Mouse (Mus musculus) limb, embryonic 12.5 days (tissue): ENCODE data around the gene Ptpn6. TPM values are rescaled to one million over a fixed set of nuclear protein-coding genes. Genes with fewer than 3 reads are reported as not detected.
A peak's percentile ranks its signal among the peaks of the same experiment; 100 is the strongest.

Experiments
- ATAC-seq: fragments of 200-750 bp; cut with Nextera tagmentation; 2 replicates; pipeline ENCODE4 v1.8.0; 2017; ENCODE audit warnings: low read depth, moderate TSS enrichment; ENCODE audit not compliant: insufficient number of reproducible peaks, insufficient read depth, low FRiP score, low TSS enrichment
- H3K27ac ChIP-seq: fragments of 300-500 bp; sonication (generic); 2 replicates; pipeline ENCODE4 v1.5.1; 2016; ENCODE audit warnings: mild to moderate bottlenecking, moderate library complexity
- H3K27me3 ChIP-seq: fragments of 300-500 bp; sonication (generic); 2 replicates; pipeline ENCODE4 v1.6.1; 2016; ENCODE audit warnings: mild to moderate bottlenecking, moderate library complexity
- H3K36me3 ChIP-seq: fragments of 300-500 bp; sonication (generic); 2 replicates; pipeline ENCODE4 v1.6.1; 2016; ENCODE audit warnings: mild to moderate bottlenecking, moderate library complexity
- H3K4me1 ChIP-seq: fragments of 300-500 bp; sonication (generic); replicated peaks from 2 replicates; pipeline ENCODE4 v1.6.1; 2016
- H3K4me2 ChIP-seq: fragments of 300-500 bp; sonication (generic); 2 replicates; pipeline ENCODE4 v1.6.1; 2016; ENCODE audit warnings: mild to moderate bottlenecking, moderate library complexity
- H3K4me3 ChIP-seq: fragments of 300-500 bp; sonication (generic); replicated peaks from 2 replicates; pipeline ENCODE4 v1.5.1; 2016; ENCODE audit warnings: mild to moderate bottlenecking
- H3K9ac ChIP-seq: fragments of 300-500 bp; sonication (generic); replicated peaks from 2 replicates; pipeline ENCODE4 v1.6.1; 2016; ENCODE audit warnings: mild to moderate bottlenecking, moderate library complexity
- H3K9me3 ChIP-seq: fragments of 300-500 bp; sonication (generic); 2 replicates; pipeline ENCODE4 v1.6.1; 2016; ENCODE audit warnings: mild to moderate bottlenecking, moderate library complexity
- WGBS: fragments of 180-500 bp; shearing (Covaris S2); methylation state at CpG from one replicate; pipeline ENCODE4 v1.1.7; 2016; 5-methylcytosine and 5-hydroxymethylcytosine counted together
- polyA plus RNA-seq: library from polyadenylated mRNA; unstranded; fragments of >200 nt; fragmentation: Nextera tagmentation; extraction: Ambion mirVana; gene quantifications from 2 replicates; pipeline ENCODE4 v1.2.1, GENCODE M21; 2016

The Ptpn6 gene
- polyA plus RNA-seq, 1 experiment from 2014 or later = 6.0 TPM

GRCm38 (mm10) chr6:124740888-124741761 lies 2.6 kb upstream of the Ptpn6 start, which contains the start of gene Grcc10:
Gene Grcc10 (minus strand): TSS chr6:124741374.
- Histone ChIP-seq H3K36me3 (peaks cover 39% of the 10 kb centered on the region), H3K9me3 (no peaks in the 10 kb centered on the region), H3K4me3 (peak within 1 kb of the TSS; percentile 57), H3K4me2 (peak within 1 kb of the TSS; percentile 73), H3K27ac (peak within 1 kb of the TSS; percentile 100), H3K27me3 (no peaks in the 10 kb centered on the region), H3K4me1 (peaks cover 36% of the 10 kb centered on the region), H3K9ac (peak within 1 kb of the TSS; percentile 90)
- peak; percentile 66 for ATAC-seq
- WGBS = under 1% methylated on average over 41 of the region's 41 CpGs

DNA sequence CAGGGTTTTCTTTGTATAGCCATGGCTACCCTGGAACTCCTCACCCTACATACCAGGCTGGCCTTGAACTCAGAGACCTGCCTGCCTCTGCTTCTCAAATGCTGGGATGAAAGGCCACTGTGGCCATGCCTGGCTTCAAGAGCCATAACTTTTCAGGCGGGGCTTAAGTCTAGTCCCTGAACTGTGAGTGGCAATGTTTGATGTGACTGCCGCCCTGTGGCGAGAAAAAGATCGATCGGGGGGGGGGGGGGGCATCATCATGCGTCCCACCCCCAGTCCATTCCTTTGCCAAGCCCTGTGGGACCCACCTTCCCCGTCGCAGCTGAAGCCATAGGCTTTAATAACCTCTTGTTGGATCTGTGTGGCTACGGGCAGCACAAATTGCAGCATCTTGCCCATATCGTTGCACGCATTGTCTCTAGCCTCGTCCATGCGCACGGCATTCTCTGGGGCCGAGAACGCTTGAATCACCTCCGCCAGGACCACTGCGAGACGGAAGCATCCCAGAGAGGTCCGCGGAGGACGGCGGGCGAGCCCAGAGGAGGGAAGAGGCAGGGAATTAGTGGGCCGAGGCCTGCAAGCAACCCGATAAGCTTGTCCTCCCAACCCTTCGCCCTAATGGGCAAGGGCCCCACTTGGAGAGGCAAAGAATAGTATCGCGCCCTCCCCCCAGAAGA lies 1.8 kb upstream of the Ptpn6 start:
- peak; percentile 43; the same call in 1 of the 2 replicates for ATAC-seq
- Histone ChIP-seq H3K36me3 (peaks cover 38% of the 10 kb centered on the region), H3K9ac (peak overlapping the region; percentile 90), H3K4me2 (peak overlapping the region; percentile 73), H3K4me1 (peaks cover 32% of the 10 kb centered on the region), H3K4me3 (peak overlapping the region; percentile 57), H3K27ac (peak overlapping the region; percentile 100), H3K9me3 (no peaks in the 10 kb centered on the region), H3K27me3 (no peaks in the 10 kb centered on the region)
- under 1% methylated on average over 29 of the region's 29 CpGs for WGBS

DNA sequence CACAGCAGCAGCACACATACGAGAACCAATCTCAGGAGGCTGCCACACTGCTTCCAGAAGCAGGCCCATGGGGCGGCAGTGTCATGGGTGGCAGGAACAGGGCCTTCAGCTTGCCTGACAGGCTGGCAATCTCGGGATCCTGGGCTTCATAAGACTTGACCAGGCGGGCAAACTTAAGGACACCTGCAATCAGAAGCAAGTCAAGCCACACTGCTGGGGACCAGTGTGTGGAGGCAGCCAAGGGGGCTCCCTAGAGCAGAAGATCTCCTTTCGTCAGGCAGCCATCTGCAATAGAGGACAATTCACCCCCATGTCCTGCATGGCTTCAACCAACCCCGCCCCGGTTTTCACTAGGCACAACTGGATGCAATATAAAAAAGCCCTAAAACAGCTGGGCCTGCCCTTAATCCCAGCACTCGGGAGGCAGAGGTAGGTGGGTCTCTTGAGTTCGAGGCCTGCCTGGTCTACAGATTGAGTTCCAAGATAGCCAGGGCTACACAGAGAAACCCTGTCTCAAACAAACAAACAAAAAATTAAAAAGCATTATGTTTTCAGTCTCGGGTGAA lies 800 bp upstream of the Ptpn6 start:
- no peak for ATAC-seq
- Histone ChIP-seq H3K9me3 (no peaks in the 10 kb centered on the region), H3K4me3 (0 out of 2 replicates have a peak overlapping the region, but pooled peaks have one; percentile 57), H3K36me3 (peaks cover 28% of the 10 kb centered on the region), H3K4me2 (peak overlapping the region; percentile 73; the same call in 1 of the 2 replicates), H3K27ac (peak overlapping the region; percentile 100), H3K27me3 (no peaks in the 10 kb centered on the region), H3K4me1 (peaks cover 25% of the 10 kb centered on the region), H3K9ac (no peak overlapping the region)
- 83% methylated on average over 10 of the region's 10 CpGs for WGBS

- no peak for ATAC-seq
- peaks cover 8% of the 10 kb centered on the region; the same call in 1 of the 2 replicates for H3K36me3 ChIP-seq
- H3K4me1 ChIP-seq = peaks cover 33% of the 10 kb centered on the region
- H3K9me3 ChIP-seq = no peaks in the 10 kb centered on the region
- no peak overlapping the region for H3K9ac ChIP-seq
- H3K27ac ChIP-seq = no peak overlapping the region
- no peak overlapping the region for H3K4me2 ChIP-seq
- no peak overlapping the region for H3K4me3 ChIP-seq
- whole genome bisulfite sequencing = 91% methylated on average over 11 of the region's 11 CpGs
- H3K27me3 ChIP-seq = no peaks in the 10 kb centered on the region
Observed at GRCm38 (mm10) chr6:124737040-124737439, 1.5 kb downstream of the Ptpn6 start.

- WGBS = 89% methylated on average over 3 of the region's 3 CpGs
- Histone ChIP-seq H3K4me3 (no peak overlapping the region), H3K4me2 (no peak overlapping the region), H3K9ac (no peak overlapping the region), H3K4me1 (peaks cover 22% of the 10 kb centered on the region), H3K9me3 (no peaks in the 10 kb centered on the region), H3K27ac (no peak overlapping the region), H3K36me3 (peaks cover 8% of the 10 kb centered on the region; the same call in 1 of the 2 replicates), H3K27me3 (no peaks in the 10 kb centered on the region)
- no peak for ATAC-seq
Observed at GRCm38 (mm10) chr6:124734417-124734816, 4.1 kb downstream of the Ptpn6 start.

GRCm38 (mm10) chr6:124732476-124733370 lies 5.8 kb downstream of the Ptpn6 start:
- H3K27me3 ChIP-seq = no peaks in the 10 kb centered on the region
- H3K9me3 ChIP-seq = no peaks in the 10 kb centered on the region
- WGBS = 53% methylated on average over 19 of the region's 19 CpGs
- H3K4me2 ChIP-seq = no peak overlapping the region
- H3K27ac ChIP-seq = 0 out of 2 replicates have a peak overlapping the region, but pooled peaks have one; percentile 2
- H3K4me3 ChIP-seq = no peak overlapping the region
- peaks cover 9% of the 10 kb centered on the region; the same call in 1 of the 2 replicates for H3K4me1 ChIP-seq
- no peaks in the 10 kb centered on the region for H3K36me3 ChIP-seq
- no peak overlapping the region for H3K9ac ChIP-seq
- ATAC-seq = no peak

DNA sequence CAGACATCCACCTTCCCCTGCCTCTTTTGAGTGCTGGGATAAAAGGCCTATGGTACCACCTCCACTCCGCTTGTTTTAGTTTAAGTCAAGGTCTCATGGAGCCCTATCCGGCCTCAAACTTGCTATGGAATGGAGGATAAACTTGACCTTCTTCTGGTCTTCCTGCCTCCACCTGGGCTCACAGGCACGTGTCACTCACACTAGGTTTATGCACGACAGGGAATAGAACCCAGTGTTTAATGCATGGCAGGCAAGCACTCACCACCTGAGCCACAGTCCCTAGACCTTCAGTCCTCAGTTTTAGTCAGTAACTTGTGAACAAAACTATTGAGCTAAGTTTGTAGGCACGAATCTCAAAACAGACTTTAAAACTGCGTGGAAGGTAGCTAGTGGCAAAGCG lies 7.5 kb downstream of the Ptpn6 start:
- Histone ChIP-seq H3K9me3 (no peaks in the 10 kb centered on the region), H3K27me3 (no peaks in the 10 kb centered on the region), H3K9ac (no peak overlapping the region), H3K27ac (no peak overlapping the region), H3K4me1 (peaks cover 9% of the 10 kb centered on the region; the same call in 1 of the 2 replicates), H3K36me3 (no peaks in the 10 kb centered on the region), H3K4me3 (no peak overlapping the region), H3K4me2 (no peak overlapping the region)
- ATAC-seq = no peak
- WGBS = 79% methylated on average over 7 of the region's 7 CpGs

DNA sequence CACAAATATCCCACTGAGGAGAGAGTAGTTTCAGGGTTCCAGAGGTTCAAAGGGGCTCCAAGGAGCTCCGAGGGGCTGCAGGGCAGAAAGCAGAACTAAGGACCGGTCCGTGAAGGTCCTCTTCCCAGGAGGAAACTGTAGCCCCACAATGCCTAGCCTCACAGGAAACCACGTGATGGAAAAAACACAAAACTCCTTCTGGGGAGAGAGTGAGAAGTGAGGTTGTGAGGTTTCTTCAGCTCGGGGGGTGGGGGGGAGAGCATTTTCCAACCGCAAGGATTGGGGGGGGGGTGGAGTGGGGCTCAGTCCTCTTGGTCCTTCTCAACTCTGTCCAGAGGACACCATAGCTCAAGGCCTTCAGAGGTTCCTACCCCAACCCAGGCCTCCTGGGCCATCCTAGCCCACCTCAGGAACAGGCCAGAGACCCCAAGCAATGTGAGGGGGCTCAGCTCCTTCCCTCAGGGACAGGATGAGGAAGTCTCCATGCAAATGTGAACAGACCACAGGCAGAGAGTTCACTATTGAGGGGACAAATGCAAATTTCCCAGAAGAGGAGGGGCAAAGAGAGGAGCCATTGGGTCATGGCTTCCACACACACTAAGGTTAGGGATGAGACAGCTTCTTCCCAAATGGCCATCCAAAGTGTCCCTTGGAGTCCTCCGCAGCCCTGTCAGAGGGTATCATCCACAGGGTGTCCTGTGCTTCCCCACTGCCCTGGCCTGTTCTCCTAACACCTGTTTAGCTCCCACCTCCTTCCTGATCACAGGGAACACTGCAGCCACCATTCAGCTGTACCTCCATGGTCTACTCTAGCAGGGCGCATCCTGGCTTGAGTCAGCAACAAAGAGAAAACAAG lies 8.4 kb downstream of the Ptpn6 start:
- no peak for ATAC-seq
- no peak overlapping the region for H3K9ac ChIP-seq
- H3K27me3 ChIP-seq = no peaks in the 10 kb centered on the region
- H3K36me3 ChIP-seq = no peaks in the 10 kb centered on the region
- peaks cover 9% of the 10 kb centered on the region; the same call in 1 of the 2 replicates for H3K4me1 ChIP-seq
- H3K9me3 ChIP-seq = no peaks in the 10 kb centered on the region
- 77% methylated on average over 8 of the region's 8 CpGs for WGBS
- no peak overlapping the region for H3K4me3 ChIP-seq
- H3K4me2 ChIP-seq = no peak overlapping the region
- H3K27ac ChIP-seq = no peak overlapping the region

DNA sequence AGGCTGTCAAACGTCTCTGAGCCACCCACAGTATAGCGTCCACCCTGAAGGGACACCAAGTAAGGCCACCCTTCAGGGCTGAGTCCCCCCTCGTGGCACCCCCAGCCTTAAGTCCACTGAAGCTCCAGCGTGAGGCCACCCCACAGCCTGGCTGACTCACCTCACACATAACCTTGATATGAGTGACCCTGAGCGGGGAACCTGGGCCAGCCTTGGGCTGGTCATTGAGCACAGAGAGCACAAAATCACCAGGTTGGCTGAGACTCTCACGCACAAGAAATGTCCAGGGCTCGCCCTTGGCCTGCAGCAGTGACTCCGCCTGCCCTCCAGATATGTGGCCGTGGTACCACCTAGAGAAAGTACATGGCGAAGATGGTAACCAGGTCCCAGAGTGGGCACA lies 9.9 kb downstream of the Ptpn6 start:
- Histone ChIP-seq H3K4me1 (peaks cover 9% of the 10 kb centered on the region; the same call in 1 of the 2 replicates), H3K36me3 (no peaks in the 10 kb centered on the region), H3K4me2 (no peak overlapping the region), H3K4me3 (no peak overlapping the region), H3K27ac (no peak overlapping the region), H3K27me3 (no peaks in the 10 kb centered on the region), H3K9ac (no peak overlapping the region), H3K9me3 (no peaks in the 10 kb centered on the region)
- 90% methylated on average over 10 of the region's 10 CpGs for WGBS
- ATAC-seq = no peak

DNA sequence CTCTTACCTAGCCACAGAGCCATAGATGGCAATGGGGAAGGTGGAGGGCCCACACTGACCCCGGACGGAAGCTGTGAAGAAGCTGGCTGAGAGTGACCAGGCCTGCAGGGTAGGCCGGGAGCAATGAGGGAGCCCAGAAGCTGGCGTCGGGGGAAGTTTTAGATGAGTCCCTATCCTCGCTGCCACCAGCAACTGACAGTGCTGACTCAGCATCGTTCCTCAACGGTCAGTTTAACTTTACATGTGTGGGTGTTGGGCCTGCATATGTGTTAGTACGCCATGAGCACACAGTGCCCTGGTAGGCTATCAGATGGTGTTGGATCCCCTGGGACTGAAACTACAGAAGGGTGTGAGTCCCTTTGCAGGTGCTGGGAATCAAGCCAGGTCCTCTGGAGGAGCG lies 14.0 kb downstream of the Ptpn6 start:
- Histone ChIP-seq H3K27me3 (no peaks in the 10 kb centered on the region), H3K36me3 (no peaks in the 10 kb centered on the region), H3K27ac (no peak overlapping the region), H3K9ac (no peak overlapping the region), H3K9me3 (no peaks in the 10 kb centered on the region), H3K4me2 (no peak overlapping the region), H3K4me1 (no peaks in the 10 kb centered on the region), H3K4me3 (no peak overlapping the region)
- WGBS = 86% methylated on average over 10 of the region's 10 CpGs
- no peak for ATAC-seq
